Mouse (Mus musculus): Measurements from ENCODE around the gene Ak3.

Gene Ak3

GRCm38 (mm10) chr19:29047334-29048170 is at the start of gene Ak3:
TSS of gene Ak3 (minus strand) at chr19:29047961.
- DNase-seq, result peak; percentile 79 to 83

DNA sequence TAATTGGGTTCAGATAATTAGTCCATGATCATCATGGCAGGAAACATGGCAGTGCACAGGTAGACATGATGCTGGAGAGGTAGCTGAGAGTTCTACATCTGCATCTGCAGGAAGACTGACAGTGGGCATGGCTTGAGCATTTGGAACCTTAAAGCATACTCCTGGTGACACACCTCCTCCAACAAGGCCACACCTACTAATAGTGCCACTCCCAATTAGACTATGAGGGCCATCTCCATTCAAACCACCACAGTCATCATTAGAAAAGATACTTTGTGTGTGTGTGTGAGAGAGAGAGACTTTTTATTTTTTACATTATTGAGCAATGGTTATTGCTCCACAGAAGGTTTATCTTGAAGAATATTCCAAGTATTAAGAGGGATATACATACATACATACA is 44.4 kb upstream of the Ak3 start:
- no peak for DNase-seq

DNA sequence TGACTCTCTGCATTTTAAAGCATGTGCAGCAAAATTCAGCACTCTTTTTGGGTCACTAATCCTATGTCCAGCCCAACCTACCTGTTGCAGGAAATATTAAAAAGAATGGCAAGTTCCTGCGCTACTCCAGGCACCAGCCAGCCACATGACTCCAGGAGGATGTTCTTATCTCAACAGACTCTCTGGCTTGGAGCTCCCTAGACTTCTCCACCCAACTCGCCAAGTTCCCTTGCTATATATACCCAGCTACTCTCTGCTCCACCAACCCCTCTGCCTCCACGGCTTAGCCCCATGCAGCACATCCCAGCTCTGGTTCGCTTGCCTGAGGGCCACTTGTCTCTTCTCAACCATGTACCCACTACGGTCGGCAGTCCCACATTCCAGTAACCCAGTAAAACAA is 40.9 kb upstream of the Ak3 start:
- no peak for DNase-seq

- DNase-seq, result peak in 1 of 2 experiments; percentile 50
Observed at GRCm38 (mm10) chr19:29074802-29075201, 27.0 kb upstream of the Ak3 start.

- DNase-seq, result no peak
Observed at GRCm38 (mm10) chr19:29069195-29069594, 21.4 kb upstream of the Ak3 start.

DNA sequence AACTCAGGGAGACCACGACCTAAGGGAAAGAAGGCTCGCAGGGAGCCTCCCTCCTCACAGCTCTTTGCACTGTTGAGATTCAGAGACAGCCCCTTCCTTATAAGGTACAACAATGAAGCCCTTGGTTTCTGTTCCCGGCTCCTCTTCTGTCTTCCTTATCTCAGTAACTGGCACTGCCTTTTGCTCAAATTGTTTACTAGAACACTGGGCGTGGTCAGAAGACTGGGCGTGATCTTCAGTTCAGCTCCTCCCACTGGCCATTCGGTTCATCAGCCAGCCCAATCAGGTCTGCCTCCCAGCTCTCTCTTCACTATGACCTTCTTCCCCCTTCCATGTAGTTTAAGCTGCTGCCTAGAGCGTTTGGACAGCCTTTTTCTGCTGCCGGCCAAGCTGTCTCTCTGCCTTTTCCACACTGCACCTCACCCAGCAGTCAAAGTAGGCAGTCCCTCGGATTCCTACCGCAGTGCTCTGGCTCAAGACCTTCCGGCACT is 19.3 kb upstream of the Ak3 start:
- peak; percentile 90 to 92 for DNase-seq

- no peak for DNase-seq
Observed at GRCm38 (mm10) chr19:29064451-29065102, 16.8 kb upstream of the Ak3 start.

DNA sequence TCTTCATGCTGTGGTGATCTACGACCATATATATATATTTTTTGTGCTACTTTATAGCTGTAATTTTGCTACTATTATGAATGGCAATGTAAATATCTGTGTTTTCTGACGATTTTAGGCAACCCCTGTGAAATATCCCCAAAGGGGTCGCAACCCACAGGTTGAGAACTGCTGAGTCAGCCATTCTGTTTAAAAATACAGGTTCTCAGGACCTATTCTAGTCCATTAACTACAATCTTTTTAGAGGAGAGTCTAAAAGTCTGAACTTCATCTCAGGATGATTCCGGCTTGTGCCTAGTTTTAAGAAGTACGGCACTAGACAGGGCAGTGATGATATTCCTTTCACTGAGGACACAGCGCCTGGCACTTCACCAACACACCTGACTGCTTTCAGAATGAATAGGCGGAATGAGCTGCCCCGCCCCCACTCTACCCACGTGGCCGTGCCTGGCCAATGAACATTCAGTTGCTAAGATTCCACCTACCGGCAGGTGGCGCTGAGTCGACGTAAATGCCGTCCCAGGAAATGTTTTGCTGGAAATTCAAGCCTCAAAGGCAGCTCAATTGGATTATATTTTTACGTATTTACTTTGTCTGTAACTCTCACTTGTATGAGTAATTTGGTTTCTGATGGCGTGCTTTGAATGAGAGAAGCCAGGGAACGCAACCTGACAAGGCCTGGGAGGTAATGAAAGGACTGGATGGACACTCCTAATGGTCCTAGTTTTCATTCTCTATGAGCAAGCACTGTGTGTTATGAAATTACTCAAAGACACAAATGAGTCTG is 16.0 kb upstream of the Ak3 start:
- DNase-seq, result peak; percentile 93 to 96

GRCm38 (mm10) chr19:29063009-29063408 is 15.2 kb upstream of the Ak3 start:
- DNase-seq, result no peak

DNA sequence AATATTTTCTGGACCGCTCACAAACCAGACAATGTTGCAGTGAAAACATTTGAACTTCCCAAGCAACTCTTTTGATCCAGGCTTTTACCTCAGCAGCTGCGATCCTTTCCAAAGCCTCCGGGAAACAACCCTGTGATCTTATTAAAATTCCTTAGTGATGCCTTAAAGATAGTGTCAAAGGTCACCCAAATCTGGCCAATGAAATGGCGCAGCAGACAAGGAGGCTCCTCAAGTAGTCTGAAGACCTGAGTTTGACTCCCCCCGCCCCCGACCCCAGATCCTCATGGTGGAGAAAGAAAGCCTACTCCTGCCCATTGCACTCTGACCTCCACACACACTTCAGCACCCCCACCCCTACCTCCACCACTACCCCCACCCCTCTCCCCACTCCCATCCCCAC is 12.5 kb upstream of the Ak3 start:
- DNase-seq, result no peak

GRCm38 (mm10) chr19:29059688-29060087 is 11.9 kb upstream of the Ak3 start:
- DNase-seq, result no peak

DNA sequence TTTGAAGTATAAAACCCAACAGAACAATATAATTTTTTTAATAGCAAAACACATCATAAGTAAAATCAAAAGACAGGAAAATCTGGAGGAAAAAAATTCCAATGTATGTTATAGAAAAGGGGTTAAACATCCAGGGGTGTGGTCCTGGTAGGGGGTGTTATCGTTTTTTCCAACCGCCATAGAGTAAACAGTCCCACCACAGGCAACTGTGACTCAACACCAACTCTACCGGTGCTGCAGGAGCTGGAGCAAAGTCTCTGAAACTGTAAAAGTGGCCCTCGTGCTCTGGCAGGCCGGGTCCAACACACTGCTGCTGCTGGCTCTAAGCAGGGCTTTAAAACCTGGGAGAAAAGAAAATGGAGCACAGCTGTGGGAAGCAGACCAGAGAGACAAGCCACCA is 11.0 kb upstream of the Ak3 start:
- no peak for DNase-seq

GRCm38 (mm10) chr19:29055469-29055868 is 7.7 kb upstream of the Ak3 start:
- DNase-seq, result no peak

GRCm38 (mm10) chr19:29054594-29054993 is 6.8 kb upstream of the Ak3 start:
- DNase-seq, result no peak

- DNase-seq, result no peak
Observed at GRCm38 (mm10) chr19:29052786-29053185, 5.0 kb upstream of the Ak3 start.

DNA sequence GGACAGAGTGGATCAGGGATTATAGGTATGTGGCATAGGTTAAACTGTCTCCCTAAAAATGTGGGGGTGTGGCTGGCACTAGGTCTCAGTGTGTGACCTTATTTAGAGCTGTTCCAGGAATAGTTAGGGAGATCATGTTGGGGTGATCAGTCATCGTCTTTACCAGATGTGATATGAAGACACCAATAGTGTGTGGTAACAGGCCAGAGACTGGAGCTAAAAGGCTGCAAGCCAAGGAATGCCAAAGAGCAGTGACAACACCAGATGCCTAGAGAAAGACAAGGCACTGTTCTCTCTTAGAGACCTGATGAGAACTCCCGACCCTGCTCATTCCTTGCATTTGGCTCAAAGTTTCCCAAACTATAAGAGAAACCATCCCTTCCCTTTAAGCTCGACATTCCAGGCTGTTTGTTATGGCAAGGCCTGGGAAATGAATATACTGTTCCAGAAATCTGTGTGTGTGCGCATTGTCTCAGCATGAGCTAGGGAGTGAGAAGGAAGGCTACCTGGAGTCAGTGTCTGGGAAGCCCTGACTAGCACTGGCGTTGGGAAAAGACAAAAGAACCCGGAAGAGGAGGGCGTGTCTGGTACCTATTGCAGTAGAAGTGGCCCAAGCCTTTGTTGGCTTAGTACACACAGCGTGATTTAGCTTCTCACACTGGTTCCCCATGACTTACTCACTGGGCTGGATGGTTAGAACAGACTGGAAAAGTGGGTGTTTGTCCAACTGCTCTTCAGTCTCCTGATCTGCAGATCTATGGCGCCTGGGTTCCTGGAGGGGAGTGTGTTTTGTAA is 2.6 kb upstream of the Ak3 start:
- no peak for DNase-seq

GRCm38 (mm10) chr19:29049401-29050075 is 1.8 kb upstream of the Ak3 start:
- DNase-seq, result no peak

DNA sequence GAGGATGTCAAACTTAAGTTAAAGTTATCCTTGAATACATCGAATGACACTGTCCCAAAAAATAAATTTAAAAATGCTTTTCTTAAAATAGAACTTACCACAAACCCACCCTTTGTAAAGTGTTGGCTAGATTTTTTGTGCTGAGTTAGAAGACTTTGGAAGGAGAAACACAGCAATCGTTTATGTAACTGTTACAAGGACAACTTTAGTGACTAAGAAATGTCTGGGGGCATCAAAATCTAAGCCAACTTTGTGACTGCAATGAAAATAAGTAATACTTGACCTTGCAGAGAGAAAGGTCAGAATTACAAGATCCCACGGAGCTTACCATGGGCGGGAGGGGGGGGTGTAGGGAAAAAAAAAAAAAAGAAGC is 814 bp downstream of the Ak3 start:
- peak in 1 of 2 experiments; percentile 42 for DNase-seq

DNA sequence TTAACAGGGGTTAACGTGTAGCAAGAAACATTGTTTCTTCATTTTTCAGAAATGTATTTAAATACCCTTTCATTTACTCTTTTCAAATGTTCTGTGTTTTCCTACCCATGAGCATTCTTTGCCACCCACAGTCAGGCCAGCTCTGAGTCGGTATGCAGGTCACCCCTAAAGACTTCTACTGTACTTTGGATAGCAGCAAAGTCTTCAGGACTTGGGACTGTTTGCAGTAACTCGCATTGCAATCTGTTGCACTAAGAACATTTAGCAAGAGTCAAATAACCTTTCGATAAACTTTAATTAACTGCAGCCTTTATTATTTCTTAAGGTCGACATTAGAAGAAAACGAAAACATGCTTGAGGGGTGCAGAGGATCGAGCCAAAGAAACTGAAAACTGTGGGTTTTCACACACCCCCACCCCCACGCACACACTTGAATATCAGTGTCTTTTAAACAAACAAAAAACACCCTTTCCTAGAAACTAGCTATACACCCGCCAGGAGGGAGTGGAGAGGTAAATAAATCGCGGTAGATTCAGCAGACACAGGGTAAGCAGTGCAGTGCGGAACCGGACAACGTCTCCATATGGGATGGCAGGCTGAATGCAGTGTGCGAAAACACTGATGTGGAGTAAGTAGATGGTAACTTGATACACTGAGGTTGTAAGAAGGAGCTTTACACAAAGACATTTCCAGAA is 1.7 kb downstream of the Ak3 start:
- DNase-seq, result peak in 1 of 2 experiments; percentile 49

GRCm38 (mm10) chr19:29045369-29045768 is 2.4 kb downstream of the Ak3 start:
- DNase-seq, result peak; percentile 45 to 51

GRCm38 (mm10) chr19:29044353-29044768 is 3.4 kb downstream of the Ak3 start:
- DNase-seq, result no peak
